19 mouse cellular contexts compared by ENCODE assay signal in genomic region chr9:102345474-102345873, GRCm38 (mm10). TPM values are rescaled to one million over a fixed set of nuclear protein-coding genes. Genes with fewer than 3 reads are reported as not detected.
A peak's percentile ranks its signal among the peaks of the same experiment; 100 is the strongest.
DNase-seq lines count a peak whose midpoint lies in the region; ATAC-seq and TF ChIP-seq lines count a peak whose summit lies in the region.
"Had no signal": no experiment of that assay in that cellular context is flagged by ENCODE, and none has a peak within 500 bp of the region (broad histone marks: within the 10 kb centered on the region; RNA-seq: fewer than 3 reads in every experiment).

No protein-coding gene starts in this region.

- DNase-seq in cerebellum, adult 9-10 months, result peak; percentile 54
- peak; percentile 28 for DNase-seq in heart, embryonic 10.5 days (ENCODE audit: low spot score)
- no peak for DNase-seq in heart, adult 2 months
- DNase-seq in urinary bladder, adult 2 months (ENCODE audit: low spot score), result peak; percentile 10
- DNase-seq in urinary bladder, postnatal 14 days (ENCODE audit: low spot score), result no peak
- DNase-seq: adrenal gland, postnatal 14 days; gastrocnemius, postnatal 36 days; heart, adult 18-20 months; heart, postnatal 36 days had no signal

- ATAC-seq in cerebellum, adult (ENCODE audit: insufficient number of reproducible peaks, low FRiP score, low TSS enrichment), result no peak
- ATAC-seq: activated CD4-positive, CD25-positive, alpha-beta regulatory T cell, adult 4 months; forebrain, embryonic 13.5 days; forebrain, postnatal 0 days; intestine, embryonic 16.5 days; Patski had no signal

- no peak overlapping the region for H3K27ac ChIP-seq in heart, embryonic 10.5 days
- no peak overlapping the region for H3K27ac ChIP-seq in heart, adult 2 months
- H3K27ac ChIP-seq: embryonic facial prominence, embryonic 10.5 days; forebrain, embryonic 13.5 days; heart, embryonic 13.5 days; hindbrain, embryonic 15.5 days had no signal

- no peaks in the 10 kb centered on the region for H3K36me3 ChIP-seq in heart, embryonic 10.5 days
- H3K36me3 ChIP-seq in heart, adult 2 months (ENCODE audit: control insufficient read depth, insufficient read depth, low read length), result no peaks in the 10 kb centered on the region
- H3K36me3 ChIP-seq: embryonic facial prominence, embryonic 10.5 days; heart, embryonic 13.5 days; hindbrain, embryonic 15.5 days had no signal

- intact Hi-C loops in heart, adult 2 months (cut with DNase I), result no loop called here

- no peak for TF ChIP-seq POLR2A in heart, adult 2 months (IDR thresholded peaks at IDR 0.05; ENCODE audit: insufficient read depth, low read depth, low read length)

- H3K79me2 ChIP-seq in heart, adult 2 months (replicated peaks; ENCODE audit: control insufficient read depth, insufficient read depth, low read length), result no peaks in the 10 kb centered on the region

- TF ChIP-seq CTCF in heart, adult 2 months (IDR thresholded peaks at IDR 0.05), result no peak

- 75% methylated on average over 6 of the region's 6 CpGs for WGBS in heart, embryonic 10.5 days
- WGBS in heart, adult 2 months, result 71% methylated on average over 6 of the region's 6 CpGs

- no peak for TF ChIP-seq EP300 in heart, adult 2 months (IDR thresholded peaks at IDR 0.05; ENCODE audit: insufficient read depth, low read depth, low read length)

- no peaks in the 10 kb centered on the region for H3K4me1 ChIP-seq in heart, embryonic 10.5 days
- H3K4me1 ChIP-seq in heart, adult 2 months (ENCODE audit: control insufficient read depth, insufficient read depth, low read length), result no peaks in the 10 kb centered on the region
- H3K4me1 ChIP-seq: heart, embryonic 13.5 days had no signal

- no peaks in the 10 kb centered on the region for H3K9me3 ChIP-seq in heart, embryonic 10.5 days
- H3K9me3 ChIP-seq: embryonic facial prominence, embryonic 10.5 days; forebrain, embryonic 13.5 days; heart, embryonic 13.5 days; hindbrain, embryonic 15.5 days had no signal

- peaks cover 81% of the 10 kb centered on the region for H3K27me3 ChIP-seq in heart, embryonic 10.5 days (ENCODE audit: insufficient read depth, poor library complexity, severe bottlenecking)
- H3K27me3 ChIP-seq in heart, adult 2 months (ENCODE audit: control insufficient read depth, insufficient read depth, low read length), result no peaks in the 10 kb centered on the region
- H3K27me3 ChIP-seq: CH12.LX; hindbrain, embryonic 15.5 days; Patski had no signal

- H3K4me3 ChIP-seq in heart, embryonic 10.5 days, result no peak overlapping the region
- H3K4me3 ChIP-seq in heart, adult 2 months, result no peak overlapping the region
- H3K4me3 ChIP-seq: embryonic facial prominence, embryonic 10.5 days; forebrain, embryonic 13.5 days; heart, embryonic 13.5 days; hindbrain, embryonic 15.5 days had no signal

- no peak overlapping the region for H3K9ac ChIP-seq in heart, adult 2 months (ENCODE audit: low read depth, low read length)
- H3K9ac ChIP-seq: forebrain, embryonic 13.5 days; forebrain, postnatal 0 days; heart, embryonic 13.5 days; hindbrain, embryonic 15.5 days had no signal

RNA-seq across cellular contexts. Expression of gene Ephb1, which starts 9.0 kb away (rescaled TPM):
- polyA plus RNA-seq in heart, embryonic 10.5 days (2016; fragmentation: Nextera tagmentation; extraction: Ambion mirVana), result 0.52 and 1.3 TPM in 2 replicates
- 10 to 100 TPM; 21.2 to 23.3 TPM for total RNA-seq in heart, adult 2 months (2021)
- polyA plus RNA-seq in heart, adult 2 months (2012; rRNA removed), result 2.8 and 3.1 TPM in 2 replicates
- 0.84 and 0.91 TPM in 2 replicates for polyA plus RNA-seq in urinary bladder, adult 2 months (2012; rRNA removed)
- total RNA-seq: CH12.LX had no signal
- polyA plus RNA-seq: activated CD4-positive, CD25-positive, alpha-beta regulatory T cell, adult 4 months had no signal

Comparison
In these comparisons a context has a peak if more than half of its experiments do, and no peak if none do; other contexts are left out.
1. DNase-seq: peak in cerebellum, adult 9-10 months (single experiment), heart, embryonic 10.5 days (single experiment) and urinary bladder, adult 2 months (single experiment); none in heart, adult 2 months (0 of 2) and urinary bladder, postnatal 14 days (single experiment).